Mouse (Mus musculus) MEL (cell line): ENCODE data around the gene Fam102b. TPM values are rescaled to one million over a fixed set of nuclear protein-coding genes. Genes with fewer than 3 reads are reported as not detected.

Experiments
- DNase-seq: peaks from one replicate; pipeline ENCODE4 v3.0.0; 2011; ENCODE audit warnings: low read depth, low spot score
- H3K27ac ChIP-seq: 2 replicates; pipeline ENCODE4 v1.5.1; 2012; ENCODE audit warnings: low read depth, mild to moderate bottlenecking, control low read depth, low read length, moderate library complexity; ENCODE audit not compliant: control insufficient read depth
- H3K27me3 ChIP-seq, 2 experiments: fragments of 150-350 bp in 1 of 2; sonication (generic) in 1 of 2; 2 replicates each; pipeline ENCODE4 v1.6.1; 2012; ENCODE audit warnings: low read length in 2 of 2, mild to moderate bottlenecking in 2 of 2, improper control_type of control experiment in 1 of 2, moderate library complexity in 1 of 2; ENCODE audit not compliant: insufficient read depth in 2 of 2, control insufficient read depth in 1 of 2
- H3K36me3 ChIP-seq, 2 experiments: 2 replicates each; pipeline ENCODE4 v1.6.1; 2012 to 2014; ENCODE audit warnings: low read length in 2 of 2, improper control_type of control experiment in 1 of 2, inconsistent platforms in 1 of 2, mild to moderate bottlenecking in 1 of 2; ENCODE audit not compliant: insufficient read depth in 2 of 2, control insufficient read depth in 1 of 2
- H3K4me1 ChIP-seq, 2 experiments: fragments of 150-350 bp in 1 of 2; sonication (generic) in 1 of 2; 2 replicates each; pipeline ENCODE4 v1.6.1; 2012; ENCODE audit warnings: low read length in 2 of 2, improper control_type of control experiment in 1 of 2, mild to moderate bottlenecking in 1 of 2; ENCODE audit not compliant: insufficient read depth in 2 of 2, control insufficient read depth in 1 of 2
- H3K4me3 ChIP-seq, 2 experiments: fragments of 150-350 bp in 1 of 2; sonication (generic) in 1 of 2; 2 replicates each; pipeline ENCODE4 v1.5.1; 2012; ENCODE audit warnings: low read depth in 2 of 2, low read length in 2 of 2, mild to moderate bottlenecking in 2 of 2, moderate library complexity in 2 of 2, control low read depth in 1 of 2, improper control_type of control experiment in 1 of 2; ENCODE audit not compliant: control insufficient read depth in 1 of 2, insufficient read depth in 1 of 2
- H3K79me2 ChIP-seq: 2 replicates; pipeline ENCODE4 v1.6.1; 2012; ENCODE audit warnings: mild to moderate bottlenecking, low read length, moderate library complexity; ENCODE audit not compliant: control insufficient read depth, poor library complexity, insufficient read depth
- H3K9ac ChIP-seq: 2 replicates; pipeline ENCODE4 v1.6.1; 2012; ENCODE audit warnings: low read depth, mild to moderate bottlenecking, control low read depth, low read length, moderate library complexity; ENCODE audit not compliant: control insufficient read depth, poor library complexity, severe bottlenecking
- H3K9me3 ChIP-seq: fragments of 150-350 bp; sonication (generic); replicated peaks from 2 replicates; pipeline ENCODE4 v1.6.1; 2012; ENCODE audit warnings: mild to moderate bottlenecking, low read length, improper control_type of control experiment, moderate library complexity; ENCODE audit not compliant: insufficient read depth
- CTCF ChIP-seq, 3 experiments: IDR thresholded peaks in 2 of 3; conservative IDR thresholded peaks in 1 of 3; 2 replicates each; pipeline ENCODE4 v1.5.1; 2011 to 2012; ENCODE audit warnings: low read length in 3 of 3, low read depth in 2 of 3, mild to moderate bottlenecking in 2 of 3, improper control_type of control experiment in 1 of 3, inconsistent platforms in 1 of 3, mixed read lengths in 1 of 3, moderate library complexity in 1 of 3; ENCODE audit not compliant: control insufficient read depth in 1 of 3, insufficient read depth in 1 of 3, poor library complexity in 1 of 3, severe bottlenecking in 1 of 3
- E2F4 ChIP-seq: IDR thresholded peaks from 2 replicates; pipeline ENCODE4 v1.6.1; 2011; ENCODE audit warnings: low read depth, low read length, improper control_type of control experiment, borderline replicate concordance
- ELF1 ChIP-seq: IDR thresholded peaks from 2 replicates; pipeline ENCODE4 v1.6.1; 2014; ENCODE audit warnings: low read depth, mild to moderate bottlenecking, inconsistent platforms, low read length, improper control_type of control experiment, moderate library complexity
- ETS1 ChIP-seq: IDR thresholded peaks from 2 replicates; pipeline ENCODE4 v1.6.1; 2012; ENCODE audit warnings: low read depth, mild to moderate bottlenecking, inconsistent platforms, low read length, improper control_type of control experiment, moderate library complexity
- GABPA ChIP-seq: IDR thresholded peaks from 2 replicates; pipeline ENCODE4 v1.6.1; 2012; ENCODE audit warnings: low read depth, mild to moderate bottlenecking, inconsistent platforms, low read length, improper control_type of control experiment, moderate library complexity
- GATA1 ChIP-seq: IDR thresholded peaks from 2 replicates; pipeline ENCODE4 v1.6.1; 2011; ENCODE audit warnings: low read depth, low read length, improper control_type of control experiment
- KAT2A ChIP-seq: conservative IDR thresholded peaks from 2 replicates; pipeline ENCODE4 v1.6.1; 2012; ENCODE audit warnings: low read depth, low read length, improper control_type of control experiment, inconsistent platforms
- MXI1 ChIP-seq: IDR thresholded peaks from 2 replicates; pipeline ENCODE4 v1.6.1; 2011; ENCODE audit warnings: mild to moderate bottlenecking, low read depth, low read length, improper control_type of control experiment
- RAD21 ChIP-seq: IDR thresholded peaks from 2 replicates; pipeline ENCODE4 v1.6.1; 2011; ENCODE audit warnings: mild to moderate bottlenecking, low read depth, low read length, improper control_type of control experiment
- SIN3A ChIP-seq: IDR thresholded peaks from 2 replicates; pipeline ENCODE4 v1.6.1; 2012; ENCODE audit warnings: low read length, improper control_type of control experiment, inconsistent platforms
- SMC3 ChIP-seq: IDR thresholded peaks from 2 replicates; pipeline ENCODE4 v1.6.1; 2011; ENCODE audit warnings: low read depth, low read length, improper control_type of control experiment
- TCF12 ChIP-seq: IDR thresholded peaks from 2 replicates; pipeline ENCODE4 v1.6.1; 2014; ENCODE audit warnings: low read depth, mild to moderate bottlenecking, inconsistent platforms, low read length, improper control_type of control experiment, moderate library complexity
- ZC3H11A ChIP-seq: IDR thresholded peaks from 2 replicates; pipeline ENCODE4 v1.6.1; 2012; ENCODE audit warnings: low read depth, mild to moderate bottlenecking, inconsistent platforms, low read length, improper control_type of control experiment
- ZMIZ1 ChIP-seq: IDR thresholded peaks from 2 replicates; pipeline ENCODE4 v1.6.1; 2012; ENCODE audit warnings: low read depth, mild to moderate bottlenecking, inconsistent platforms, low read length, improper control_type of control experiment, moderate library complexity
- polyA plus RNA-seq, 2 experiments: library from polyadenylated mRNA; stranded (reverse) in 1 of 2; unstranded in 1 of 2; fragments of >175 nt in 1 of 2; fragments of >200 nt in 1 of 2; gene quantifications; 2 replicates each; pipeline versions ENCODE4 v1.2.1 to v1.2.4; 2012; ENCODE audit warnings: low replicate concordance in 2 of 2, low read depth in 1 of 2; ENCODE audit not compliant: insufficient read length in 2 of 2, insufficient read depth in 1 of 2, missing spikeins in 1 of 2
- total RNA-seq: library from RNA; depleted of rRNA; stranded (reverse); fragments of 300-350 nt; gene quantifications from 2 replicates; pipeline ENCODE4 v1.2.3, GENCODE M21; 2012

Fam102b gene
- total and polyA plus RNA-seq, 3 experiments: 10.4 to 26.9 (median 14.1) TPM

DNA sequence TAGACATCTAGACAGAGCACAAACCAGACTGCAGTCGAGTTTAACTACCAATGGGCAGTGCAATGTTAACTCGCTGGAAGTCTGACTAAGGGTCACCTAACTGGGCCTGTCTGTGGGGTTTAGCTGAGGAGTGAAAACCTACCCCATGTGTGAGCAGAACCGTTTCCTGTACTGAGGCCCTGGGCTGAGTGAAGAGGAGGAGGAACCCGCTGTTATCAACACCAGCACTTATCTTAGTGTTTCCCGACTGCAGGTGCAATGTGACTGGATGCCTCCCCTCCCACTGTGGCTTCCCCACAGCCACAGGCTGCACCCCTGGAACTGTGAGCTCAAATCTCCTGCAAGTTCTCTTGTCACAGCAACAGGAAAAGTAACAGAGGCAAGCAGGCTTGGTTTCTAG is 43.4 kb downstream of the Fam102b start (continued):
- TF ChIP-seq MXI1 (peak; percentile 67), ELF1 (peak; percentile 60; the same call in 1 of the 2 replicates), ZMIZ1 (no peak), GABPA (no peak)
- TF ChIP-seq, all 39 proteins: peak for 17

DNA sequence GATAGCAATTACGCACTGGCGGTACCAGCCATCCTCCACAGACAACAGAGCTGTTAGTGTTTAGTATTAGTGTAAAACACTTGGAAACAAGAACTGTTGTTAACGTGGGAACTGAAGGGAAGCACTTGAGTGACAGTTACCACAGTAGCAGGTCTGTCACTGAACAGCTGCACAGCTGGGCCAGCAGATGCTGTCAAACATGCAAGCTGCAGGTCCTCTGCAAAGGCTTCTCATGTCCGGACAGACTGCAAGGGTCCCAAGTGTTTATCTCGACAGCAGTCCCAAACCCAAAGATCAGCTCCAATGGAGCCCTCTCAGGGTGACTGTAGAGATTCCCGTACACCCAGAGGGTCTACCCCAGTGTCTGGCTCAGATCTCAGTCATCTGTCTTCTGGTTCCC is 45.5 kb downstream of the Fam102b start:
- TF ChIP-seq E2F4 (no peak), ETS1 (0 out of 2 replicates have a peak, but pooled peaks have one; percentile 3), TCF12 (no peak), GATA1 (no peak)
- DNase-seq: peak; percentile 21
- Histone ChIP-seq H3K4me3 (no peak overlapping the region), H3K4me1 (peaks cover 9 to 10% of the 10 kb centered on the region in 2 experiments), H3K36me3 (peaks cover 0 to 18% of the 10 kb centered on the region in 2 experiments; a peak in 2 of 4 replicates), H3K79me2 (no peaks in the 10 kb centered on the region), H3K9me3 (no peaks in the 10 kb centered on the region), H3K27me3 (no peaks in the 10 kb centered on the region), H3K27ac (no peak overlapping the region), H3K9ac (no peak overlapping the region)

DNA sequence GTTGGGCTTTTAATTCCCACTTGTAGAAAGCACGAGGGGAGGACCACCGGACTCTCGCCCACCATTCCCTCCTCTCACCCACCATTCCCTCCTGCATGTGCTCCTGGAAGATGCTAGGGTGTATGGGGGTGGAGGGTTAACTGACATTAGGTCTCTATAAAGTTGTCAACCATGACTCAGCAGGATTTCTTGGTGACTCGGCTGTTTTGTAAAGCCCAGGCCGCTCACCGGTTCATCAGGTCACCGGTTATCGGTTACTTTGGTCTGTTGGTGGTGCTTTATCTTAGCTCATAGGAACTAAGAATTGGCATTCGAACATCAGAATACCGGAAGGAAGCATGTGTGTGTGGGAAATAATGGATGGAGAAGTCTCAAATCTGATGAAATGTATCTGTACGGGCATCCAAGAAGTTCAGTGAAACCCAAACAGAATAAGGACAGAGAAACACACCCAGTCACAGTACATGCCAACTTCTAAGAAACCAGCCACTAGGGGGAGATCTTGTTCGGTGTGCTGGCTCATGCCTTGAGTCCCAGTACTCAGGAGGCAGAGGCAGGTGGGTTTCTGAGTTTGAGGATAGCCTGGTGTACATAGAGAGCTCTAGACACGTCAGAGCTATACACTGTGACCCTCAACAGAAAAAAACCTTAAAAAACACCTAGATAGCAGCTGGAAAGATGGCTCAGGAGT is 49.9 kb downstream of the Fam102b start:
- peaks cover 0 to 4% of the 10 kb centered on the region in 2 experiments; a peak in 2 of 4 replicates for H3K36me3 ChIP-seq
- no peak overlapping the region for H3K9ac ChIP-seq
- no peaks in the 10 kb centered on the region for H3K79me2 ChIP-seq

DNA sequence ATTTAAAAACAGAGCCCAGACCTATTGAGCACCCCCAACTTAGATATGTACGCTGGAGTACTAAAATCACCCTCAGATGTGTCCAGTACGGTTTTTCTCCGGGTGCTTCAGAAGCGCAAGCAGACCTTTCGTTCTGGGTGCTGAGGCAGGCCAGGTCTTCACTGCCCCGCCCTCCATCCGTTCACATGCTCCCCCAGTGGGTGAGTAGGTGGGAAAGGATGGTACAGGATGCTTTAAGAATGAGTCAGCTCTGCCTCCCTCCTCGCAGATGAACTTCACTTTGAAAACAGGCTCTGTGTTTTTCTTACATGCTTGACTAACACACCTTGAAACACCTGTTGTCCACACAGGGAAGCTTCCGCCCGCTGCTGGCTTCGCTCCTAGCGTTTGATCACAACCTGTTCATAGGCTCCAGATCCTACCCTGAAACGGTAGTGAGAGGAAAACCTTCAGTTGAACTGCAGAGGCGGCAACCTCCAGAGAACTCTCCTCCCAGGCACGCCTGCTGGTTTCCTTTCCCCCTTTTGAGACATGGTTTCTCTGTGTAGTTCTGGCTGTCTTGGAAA is 52.4 kb downstream of the Fam102b start:
- Histone ChIP-seq H3K9me3 (no peaks in the 10 kb centered on the region), H3K36me3 (no peaks in the 10 kb centered on the region), H3K27me3 (no peaks in the 10 kb centered on the region), H3K4me1 (no peaks in the 10 kb centered on the region), H3K4me3 (no peak overlapping the region), H3K79me2 (no peaks in the 10 kb centered on the region), H3K27ac (no peak overlapping the region), H3K9ac (no peak overlapping the region)
- DNase-seq: no peak
- TF ChIP-seq SIN3A (no peak), GABPA (no peak)

More for the DNA sequence above, 49.9 kb downstream of the Fam102b start:
- H3K4me1 ChIP-seq: peaks cover 2 to 3% of the 10 kb centered on the region in 2 experiments
- TF ChIP-seq SMC3 (peak; percentile 34), RAD21 (peak; percentile 12; the same call in 1 of the 2 replicates), CTCF (IDR thresholded peaks at IDR 0.05 in 2 of 3, conservative IDR thresholded peaks at IDR 0.05 in 1 of 3; ENCODE audit: control insufficient read depth in 1 of 3, insufficient read depth in 1 of 3, low read depth in 2 of 3, low read length in 3 of 3, poor library complexity in 1 of 3, severe bottlenecking in 1 of 3) (peak in 2 of 3 experiments; percentile 33 to 45; a peak in 4 of 6 replicates), KAT2A (no peak), ZC3H11A (0 out of 2 replicates have a peak, but pooled peaks have one; percentile 7)
- no peaks in the 10 kb centered on the region for H3K9me3 ChIP-seq
- no peaks in the 10 kb centered on the region for H3K27me3 ChIP-seq
- DNase-seq: peak; percentile 40
- no peak overlapping the region for H3K27ac ChIP-seq
- H3K4me3 ChIP-seq: no peak overlapping the region
